Mouse (Mus musculus): Measurements from ENCODE around the gene Gm10320. TPM values are rescaled to one million over a fixed set of nuclear protein-coding genes. Genes with fewer than 3 reads are reported as not detected.

Gm10320 gene
- polyA plus RNA-seq, 1 experiment from 2014 or later: 0.81 TPM

DNA sequence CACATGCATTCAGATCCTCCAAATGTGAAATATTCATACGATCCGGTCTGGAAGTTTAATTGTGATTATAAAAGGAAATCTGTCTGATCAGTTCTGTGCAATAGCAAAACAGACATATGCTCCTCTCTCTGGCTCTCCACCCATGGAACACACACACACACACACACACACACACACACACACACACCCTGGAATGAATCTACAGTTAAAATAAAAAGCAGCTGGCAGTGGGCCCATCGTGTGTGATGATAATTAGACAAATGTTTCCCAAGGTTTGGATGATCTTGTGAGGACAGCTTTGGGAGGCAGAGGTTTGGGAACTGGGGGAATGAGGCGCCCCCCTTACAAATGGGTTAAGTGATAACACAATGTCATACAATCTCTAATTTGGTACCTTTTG lies 25.2 kb upstream of the Gm10320 start:
- Histone ChIP-seq H3K9ac (ENCODE audit: low read length) (no peak overlapping the region), H3K27ac (replicated peaks in 1 of 2; ENCODE audit: control insufficient read depth in 1 of 2, insufficient read depth in 1 of 2, low read depth in 2 of 2, low read length in 2 of 2) (no peak overlapping the region), H3K4me3 (ENCODE audit: control insufficient read depth in 1 of 2, insufficient read depth in 1 of 2, low read depth in 1 of 2, low read length in 2 of 2) (no peak overlapping the region), H3K27me3 (ENCODE audit: control insufficient read depth, insufficient read depth, low read length) (no peaks in the 10 kb centered on the region), H3K4me2 (ENCODE audit: low read length) (no peak overlapping the region), H3K4me1 (ENCODE audit: control insufficient read depth in 2 of 2, insufficient read depth in 2 of 2, low read length in 2 of 2) (peaks cover 2 to 3% of the 10 kb centered on the region in 2 experiments; a peak in 2 of 4 replicates), H3K9me3 (ENCODE audit: control insufficient read depth, low read length) (no peaks in the 10 kb centered on the region), H3K36me3 (ENCODE audit: control insufficient read depth, insufficient read depth, low read length) (no peaks in the 10 kb centered on the region)
- WGBS: 88% methylated on average over 4 of the region's 4 CpGs
- ATAC-seq (ENCODE audit: insufficient number of reproducible peaks, insufficient read depth, low FRiP score, low read depth): no peak

DNA sequence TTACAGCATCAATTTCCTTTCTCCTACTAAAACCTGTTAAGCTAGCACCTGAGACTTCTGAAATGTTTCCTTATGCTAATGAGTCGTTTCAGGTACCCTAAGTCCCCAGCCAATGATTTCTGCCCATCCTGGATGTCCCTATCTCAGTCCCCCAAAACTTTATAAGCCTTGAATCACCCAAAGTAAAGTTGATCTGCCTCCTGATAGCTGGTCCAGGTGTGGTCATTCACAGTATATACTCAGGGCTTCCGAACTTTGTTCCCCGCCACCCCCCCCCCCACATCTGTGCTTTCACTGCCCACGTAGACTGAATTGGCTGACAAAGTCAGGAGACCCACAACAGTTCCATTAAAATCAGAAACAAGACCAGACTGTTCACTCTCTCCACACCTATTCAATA lies 20.3 kb upstream of the Gm10320 start:
- H3K4me1 ChIP-seq (ENCODE audit: control insufficient read depth in 2 of 2, insufficient read depth in 2 of 2, low read length in 2 of 2): no peaks in the 10 kb centered on the region
- no peak overlapping the region for H3K9ac ChIP-seq (ENCODE audit: low read length)
- WGBS: 66% methylated on average over 4 of the region's 4 CpGs
- H3K27me3 ChIP-seq (ENCODE audit: control insufficient read depth, insufficient read depth, low read length): peaks cover 18% of the 10 kb centered on the region
- no peak overlapping the region for H3K4me3 ChIP-seq (ENCODE audit: control insufficient read depth in 1 of 2, insufficient read depth in 1 of 2, low read depth in 1 of 2, low read length in 2 of 2)
- no peaks in the 10 kb centered on the region for H3K9me3 ChIP-seq (ENCODE audit: control insufficient read depth, low read length)
- ATAC-seq (ENCODE audit: insufficient number of reproducible peaks, insufficient read depth, low FRiP score, low read depth): no peak
- H3K27ac ChIP-seq (replicated peaks in 1 of 2; ENCODE audit: control insufficient read depth in 1 of 2, insufficient read depth in 1 of 2, low read depth in 2 of 2, low read length in 2 of 2): no peak overlapping the region
- no peaks in the 10 kb centered on the region for H3K36me3 ChIP-seq (ENCODE audit: control insufficient read depth, insufficient read depth, low read length)
- H3K4me2 ChIP-seq (ENCODE audit: low read length): no peak overlapping the region

DNA sequence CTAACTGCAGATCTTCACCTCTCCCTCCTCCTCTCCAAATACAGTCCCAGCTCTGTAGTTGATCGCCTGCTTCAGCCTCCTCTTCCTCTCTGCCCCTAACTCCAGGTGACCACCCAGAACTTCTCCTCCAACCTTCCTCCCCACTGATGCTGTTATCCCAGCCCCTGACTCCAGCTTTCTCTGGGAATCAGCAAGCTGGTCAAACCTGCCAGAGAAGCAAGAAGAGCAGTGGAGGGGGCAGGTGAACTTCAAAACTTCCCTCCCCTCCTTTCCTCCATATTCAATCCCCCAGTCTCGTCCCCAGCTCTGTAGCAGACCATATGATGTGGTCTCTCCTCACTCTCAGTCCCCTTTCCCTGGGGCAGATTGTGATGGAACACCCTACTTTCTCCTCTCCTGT lies 15.9 kb upstream of the Gm10320 start:
- H3K27ac ChIP-seq (replicated peaks in 1 of 2; ENCODE audit: control insufficient read depth in 1 of 2, insufficient read depth in 1 of 2, low read depth in 2 of 2, low read length in 2 of 2): no peak overlapping the region
- no peak overlapping the region for H3K4me3 ChIP-seq (ENCODE audit: control insufficient read depth in 1 of 2, insufficient read depth in 1 of 2, low read depth in 1 of 2, low read length in 2 of 2)
- H3K27me3 ChIP-seq (ENCODE audit: control insufficient read depth, insufficient read depth, low read length): peaks cover 59% of the 10 kb centered on the region
- no peaks in the 10 kb centered on the region for H3K36me3 ChIP-seq (ENCODE audit: control insufficient read depth, insufficient read depth, low read length)
- WGBS: 46% methylated on average over 2 of the region's 2 CpGs
- no peak for ATAC-seq (ENCODE audit: insufficient number of reproducible peaks, insufficient read depth, low FRiP score, low read depth)
- no peak overlapping the region for H3K9ac ChIP-seq (ENCODE audit: low read length)
- H3K9me3 ChIP-seq (ENCODE audit: control insufficient read depth, low read length): no peaks in the 10 kb centered on the region; the same call in 1 of the 2 replicates
- peaks cover 12 to 15% of the 10 kb centered on the region in 2 experiments for H3K4me1 ChIP-seq (ENCODE audit: control insufficient read depth in 2 of 2, insufficient read depth in 2 of 2, low read length in 2 of 2)
- no peak overlapping the region for H3K4me2 ChIP-seq (ENCODE audit: low read length)

DNA sequence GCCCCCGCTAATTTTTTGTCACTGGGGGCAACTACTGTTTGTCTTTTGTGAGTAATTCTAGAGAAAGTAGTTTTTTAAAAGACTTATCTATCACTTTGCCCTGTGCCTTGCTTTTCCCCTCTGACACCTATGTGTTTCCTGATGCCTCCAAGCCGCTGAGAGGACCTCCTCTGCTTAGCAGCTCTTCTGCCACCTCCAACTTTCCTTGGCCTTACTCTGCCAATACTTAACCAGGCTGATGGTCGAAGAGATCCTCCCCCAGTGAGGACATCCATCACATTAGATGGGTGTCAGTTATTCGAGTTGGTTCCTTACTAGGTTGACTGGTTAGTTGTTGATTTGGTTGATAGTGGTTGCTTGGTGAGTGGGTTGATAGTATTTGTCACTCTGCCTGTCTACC lies 14.7 kb upstream of the Gm10320 start:
- Histone ChIP-seq H3K27me3 (ENCODE audit: control insufficient read depth, insufficient read depth, low read length) (peaks cover 70% of the 10 kb centered on the region), H3K27ac (replicated peaks in 1 of 2; ENCODE audit: control insufficient read depth in 1 of 2, insufficient read depth in 1 of 2, low read depth in 2 of 2, low read length in 2 of 2) (no peak overlapping the region), H3K4me1 (ENCODE audit: control insufficient read depth in 2 of 2, insufficient read depth in 2 of 2, low read length in 2 of 2) (peaks cover 12 to 17% of the 10 kb centered on the region in 2 experiments), H3K9me3 (ENCODE audit: control insufficient read depth, low read length) (no peaks in the 10 kb centered on the region; the same call in 1 of the 2 replicates), H3K4me2 (ENCODE audit: low read length) (no peak overlapping the region), H3K36me3 (ENCODE audit: control insufficient read depth, insufficient read depth, low read length) (no peaks in the 10 kb centered on the region), H3K9ac (ENCODE audit: low read length) (no peak overlapping the region), H3K4me3 (ENCODE audit: control insufficient read depth in 1 of 2, insufficient read depth in 1 of 2, low read depth in 1 of 2, low read length in 2 of 2) (no peak overlapping the region)
- WGBS: 14% methylated on average over 4 of the region's 4 CpGs
- no peak for ATAC-seq (ENCODE audit: insufficient number of reproducible peaks, insufficient read depth, low FRiP score, low read depth)

DNA sequence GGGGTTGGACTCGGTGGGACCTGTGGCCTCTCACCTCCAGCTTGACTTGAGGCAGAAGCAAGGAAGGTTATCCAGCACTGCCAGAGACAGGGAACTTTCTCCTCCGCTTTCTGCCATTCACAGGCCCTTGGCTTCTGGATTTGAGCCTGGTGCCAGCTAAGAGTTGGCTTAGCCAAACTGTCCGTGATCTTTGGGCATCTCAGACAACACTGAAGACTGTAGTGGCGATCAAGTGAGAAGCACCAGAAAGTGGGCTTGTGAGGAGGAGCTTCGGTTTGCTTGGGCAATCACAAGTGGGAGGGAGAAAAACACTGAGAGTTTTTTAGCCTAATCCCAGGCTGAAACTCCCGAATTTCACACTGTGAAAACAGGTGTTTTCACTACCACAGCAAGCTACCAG lies 14.2 kb upstream of the Gm10320 start:
- Histone ChIP-seq H3K4me2 (ENCODE audit: low read length) (no peak overlapping the region), H3K27me3 (ENCODE audit: control insufficient read depth, insufficient read depth, low read length) (peaks cover 75% of the 10 kb centered on the region)
- WGBS: 14% methylated on average over 6 of the region's 6 CpGs

DNA sequence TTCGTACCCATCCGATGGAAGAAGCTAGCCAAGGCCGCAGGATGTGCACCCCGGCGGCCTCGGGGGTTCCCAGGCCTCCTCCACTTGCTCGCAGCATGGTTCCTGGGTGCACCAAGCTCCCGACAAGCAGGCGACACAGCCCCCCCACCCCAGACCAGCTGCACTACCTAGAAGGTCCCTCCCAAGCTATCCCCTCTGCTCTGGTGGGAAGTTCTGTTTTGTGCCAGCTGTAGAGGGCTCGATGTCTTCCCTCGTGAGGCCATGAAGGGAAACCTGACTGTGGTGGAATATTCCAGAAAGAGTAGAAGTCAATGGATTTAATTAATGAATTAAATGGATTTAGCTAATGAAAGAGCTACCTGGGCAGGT lies 13.7 kb upstream of the Gm10320 start:
- no peak overlapping the region for H3K4me3 ChIP-seq (ENCODE audit: control insufficient read depth in 1 of 2, insufficient read depth in 1 of 2, low read depth in 1 of 2, low read length in 2 of 2)
- H3K9me3 ChIP-seq (ENCODE audit: control insufficient read depth, low read length): no peaks in the 10 kb centered on the region; the same call in 1 of the 2 replicates
- peaks cover 79% of the 10 kb centered on the region for H3K27me3 ChIP-seq (ENCODE audit: control insufficient read depth, insufficient read depth, low read length)
- WGBS: 8% methylated on average over 11 of the region's 11 CpGs
- no peak overlapping the region for H3K9ac ChIP-seq (ENCODE audit: low read length)
- H3K4me2 ChIP-seq (ENCODE audit: low read length): no peak overlapping the region
- H3K36me3 ChIP-seq (ENCODE audit: control insufficient read depth, insufficient read depth, low read length): no peaks in the 10 kb centered on the region
- no peak overlapping the region for H3K27ac ChIP-seq (replicated peaks in 1 of 2; ENCODE audit: control insufficient read depth in 1 of 2, insufficient read depth in 1 of 2, low read depth in 2 of 2, low read length in 2 of 2)
- no peak for ATAC-seq (ENCODE audit: insufficient number of reproducible peaks, insufficient read depth, low FRiP score, low read depth)
- H3K4me1 ChIP-seq (ENCODE audit: control insufficient read depth in 2 of 2, insufficient read depth in 2 of 2, low read length in 2 of 2): peaks cover 12 to 17% of the 10 kb centered on the region in 2 experiments

More for the DNA sequence above, 14.2 kb upstream of the Gm10320 start:
- Histone ChIP-seq H3K9ac (ENCODE audit: low read length) (no peak overlapping the region), H3K4me3 (ENCODE audit: control insufficient read depth in 1 of 2, insufficient read depth in 1 of 2, low read depth in 1 of 2, low read length in 2 of 2) (no peak overlapping the region), H3K27ac (replicated peaks in 1 of 2; ENCODE audit: control insufficient read depth in 1 of 2, insufficient read depth in 1 of 2, low read depth in 2 of 2, low read length in 2 of 2) (no peak overlapping the region), H3K4me1 (ENCODE audit: control insufficient read depth in 2 of 2, insufficient read depth in 2 of 2, low read length in 2 of 2) (peaks cover 12 to 17% of the 10 kb centered on the region in 2 experiments), H3K9me3 (ENCODE audit: control insufficient read depth, low read length) (no peaks in the 10 kb centered on the region; the same call in 1 of the 2 replicates), H3K36me3 (ENCODE audit: control insufficient read depth, insufficient read depth, low read length) (no peaks in the 10 kb centered on the region)
- no peak for ATAC-seq (ENCODE audit: insufficient number of reproducible peaks, insufficient read depth, low FRiP score, low read depth)

DNA sequence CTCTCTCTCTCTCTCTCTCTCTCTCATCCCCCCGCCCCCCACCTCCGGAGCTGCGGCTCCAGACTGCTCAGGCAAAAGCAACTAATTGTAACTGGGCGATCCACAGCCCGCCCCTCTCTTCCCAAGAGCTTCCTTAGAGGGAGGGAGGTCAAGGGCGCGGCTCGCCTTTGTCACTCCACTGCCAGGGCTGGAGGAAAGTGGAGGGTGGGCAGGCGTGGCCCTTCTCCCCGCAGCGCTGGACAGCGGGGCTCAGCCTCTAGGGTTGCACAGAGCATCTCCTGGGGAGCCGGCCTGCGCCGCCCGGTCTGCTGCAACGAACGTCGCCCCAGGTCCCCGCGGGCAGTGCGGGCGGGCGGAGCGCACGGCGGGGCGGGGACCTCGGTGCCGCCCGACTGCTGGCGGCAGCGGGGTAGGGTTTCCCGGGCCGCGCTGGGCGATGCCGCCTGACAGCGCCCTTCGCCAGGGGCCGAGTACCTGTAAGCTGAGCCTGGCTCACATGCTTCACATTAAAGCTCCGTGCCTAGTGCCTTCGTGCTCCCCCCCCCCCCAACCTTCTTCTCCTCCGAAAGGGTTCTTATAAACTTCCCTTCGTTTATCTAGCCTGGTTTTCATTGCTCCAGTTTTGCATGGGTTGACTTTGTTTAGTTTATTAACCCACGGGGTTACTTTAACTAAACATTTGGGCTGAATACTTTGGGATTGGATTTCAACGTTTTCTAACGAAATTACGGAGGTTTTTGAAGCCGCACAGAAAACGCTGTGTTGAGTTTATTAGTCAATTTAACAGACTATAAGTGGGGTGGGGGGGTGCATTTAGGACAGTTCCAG lies 13.1 kb upstream of the Gm10320 start:
- Histone ChIP-seq H3K36me3 (ENCODE audit: control insufficient read depth, insufficient read depth, low read length) (no peaks in the 10 kb centered on the region), H3K9ac (ENCODE audit: low read length) (no peak overlapping the region), H3K27ac (replicated peaks in 1 of 2; ENCODE audit: control insufficient read depth in 1 of 2, insufficient read depth in 1 of 2, low read depth in 2 of 2, low read length in 2 of 2) (no peak overlapping the region), H3K4me2 (ENCODE audit: low read length) (peak overlapping the region; percentile 67), H3K4me3 (ENCODE audit: control insufficient read depth in 1 of 2, insufficient read depth in 1 of 2, low read depth in 1 of 2, low read length in 2 of 2) (peak overlapping the region; percentile 37 to 42), H3K27me3 (ENCODE audit: control insufficient read depth, insufficient read depth, low read length) (peaks cover 82% of the 10 kb centered on the region), H3K9me3 (ENCODE audit: control insufficient read depth, low read length) (no peaks in the 10 kb centered on the region; the same call in 1 of the 2 replicates), H3K4me1 (ENCODE audit: control insufficient read depth in 2 of 2, insufficient read depth in 2 of 2, low read length in 2 of 2) (peaks cover 12 to 17% of the 10 kb centered on the region in 2 experiments)
- WGBS: under 1% methylated on average over 51 of the region's 51 CpGs
- ATAC-seq (ENCODE audit: insufficient number of reproducible peaks, insufficient read depth, low FRiP score, low read depth): no peak
